Mouse (Mus musculus) midbrain, embryonic 15.5 days (tissue): Measurements from ENCODE around the gene Egfr. TPM values are rescaled to one million over a fixed set of nuclear protein-coding genes. Genes with fewer than 3 reads are reported as not detected.

Experiments
- ATAC-seq: fragments of 200-750 bp; cut with Nextera tagmentation; replicated peaks from 2 replicates; pipeline ENCODE4 v1.8.0; 2017; ENCODE audit warnings: moderate TSS enrichment
- H3K27ac ChIP-seq: fragments of 300-500 bp; sonication (generic); 2 replicates; pipeline ENCODE4 v1.5.1; 2015; ENCODE audit warnings: mild to moderate bottlenecking, inconsistent platforms
- H3K27me3 ChIP-seq: fragments of 300-500 bp; sonication (generic); replicated peaks from 2 replicates; pipeline ENCODE4 v1.6.1; 2015; ENCODE audit warnings: inconsistent platforms
- H3K36me3 ChIP-seq: fragments of 300-500 bp; sonication (generic); replicated peaks from 2 replicates; pipeline ENCODE4 v1.6.1; 2015; ENCODE audit warnings: inconsistent platforms
- H3K4me1 ChIP-seq: fragments of 300-500 bp; sonication (generic); 2 replicates; pipeline ENCODE4 v1.6.1; 2015; ENCODE audit warnings: inconsistent platforms
- H3K4me2 ChIP-seq: fragments of 300-500 bp; sonication (generic); 2 replicates; pipeline ENCODE4 v1.6.1; 2015; ENCODE audit warnings: inconsistent platforms, mild to moderate bottlenecking, moderate library complexity
- H3K4me3 ChIP-seq: fragments of 300-500 bp; sonication (generic); 2 replicates; pipeline ENCODE4 v1.5.1; 2015; ENCODE audit warnings: mild to moderate bottlenecking, inconsistent platforms
- H3K9ac ChIP-seq: fragments of 300-500 bp; sonication (generic); 2 replicates; pipeline ENCODE4 v1.6.1; 2015; ENCODE audit warnings: mild to moderate bottlenecking, inconsistent platforms
- H3K9me3 ChIP-seq: fragments of 300-500 bp; sonication (generic); 2 replicates; pipeline ENCODE4 v1.6.1; 2016; ENCODE audit warnings: inconsistent platforms
- WGBS: fragments of 180-500 bp; shearing (Covaris S2); methylation state at CpG from one replicate; pipeline ENCODE4 v1.1.7; 2015; ENCODE audit warnings: mixed read lengths; 5-methylcytosine and 5-hydroxymethylcytosine counted together
- polyA plus RNA-seq: library from polyadenylated mRNA; unstranded; fragments of >200 nt; fragmentation: Nextera tagmentation; extraction: Ambion mirVana; gene quantifications from 2 replicates; pipeline ENCODE4 v1.2.1, GENCODE M21; 2015

Gene Egfr
- polyA plus RNA-seq, 1 experiment from 2014 or later: 4.3 TPM

DNA sequence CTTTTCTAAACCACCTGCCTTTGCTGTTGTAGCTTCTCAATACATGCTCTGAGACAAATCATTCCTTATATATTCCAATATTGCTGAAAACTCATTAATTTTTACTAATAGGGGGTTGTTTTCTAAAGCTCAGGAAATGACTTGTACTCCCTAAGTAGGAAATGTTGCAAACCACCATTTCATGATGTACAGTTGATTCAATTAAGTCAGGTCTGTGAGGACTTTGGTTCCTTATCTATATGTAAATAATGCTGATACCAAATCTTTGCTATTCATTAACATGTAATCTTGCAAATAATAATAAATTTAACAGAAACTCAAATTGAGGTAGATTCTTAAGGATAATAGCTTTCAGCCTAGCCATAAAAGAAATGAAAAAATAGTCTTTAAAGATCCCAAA is 136.1 kb downstream of the Egfr start:
- Histone ChIP-seq H3K36me3 (no peaks in the 10 kb centered on the region), H3K4me3 (no peak overlapping the region), H3K27ac (no peak overlapping the region), H3K4me1 (no peaks in the 10 kb centered on the region), H3K9ac (no peak overlapping the region), H3K9me3 (no peaks in the 10 kb centered on the region), H3K27me3 (no peaks in the 10 kb centered on the region), H3K4me2 (no peak overlapping the region)
- ATAC-seq: no peak

DNA sequence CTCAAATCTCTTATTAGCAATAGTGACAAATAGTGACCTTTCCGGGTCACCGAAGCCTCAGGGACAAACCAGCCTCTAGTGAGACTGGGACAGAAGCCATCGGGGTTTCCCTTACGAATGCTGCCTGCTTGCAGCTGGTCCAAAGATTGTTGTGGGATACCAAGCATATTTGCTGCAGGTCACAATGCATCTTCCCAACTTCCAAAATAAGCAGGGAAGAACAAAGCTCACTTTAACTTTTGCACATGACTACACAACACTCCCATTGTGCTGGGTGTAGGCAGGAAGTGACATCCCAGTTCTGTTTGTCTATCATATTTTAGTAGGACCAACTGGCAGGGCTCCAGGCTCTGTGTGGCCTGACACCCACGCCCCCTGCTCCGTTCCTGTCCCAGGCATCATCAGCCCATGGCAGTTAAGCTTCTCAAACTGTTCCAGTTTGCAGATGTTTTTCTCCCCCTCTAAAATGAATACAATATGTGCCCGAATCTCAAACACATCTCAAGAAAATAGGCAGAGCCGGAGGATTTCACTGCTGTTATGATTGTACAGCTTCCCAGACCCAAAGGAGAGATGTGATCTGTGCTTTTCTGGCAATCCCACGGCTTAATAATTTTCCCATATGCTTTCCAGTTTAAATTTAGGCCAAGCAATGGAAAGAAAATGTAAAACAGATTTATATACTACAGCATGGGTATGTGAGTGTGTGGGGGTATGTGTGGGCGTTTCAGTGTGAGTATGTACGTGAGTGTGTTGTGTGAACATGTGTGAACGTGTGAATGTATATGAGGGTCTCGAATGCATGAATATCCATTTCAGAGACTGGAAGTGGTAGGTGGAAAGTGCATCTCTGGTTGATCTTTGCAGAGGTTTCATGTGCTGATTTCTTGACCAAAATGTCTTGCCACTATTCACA is 143.7 kb downstream of the Egfr start:
- ATAC-seq: no peak
- no peaks in the 10 kb centered on the region for H3K27me3 ChIP-seq
- 76% methylated on average over 13 of the region's 13 CpGs for WGBS
- H3K4me3 ChIP-seq: no peak overlapping the region
- H3K9ac ChIP-seq: no peak overlapping the region
- H3K9me3 ChIP-seq: no peaks in the 10 kb centered on the region
- no peak overlapping the region for H3K4me2 ChIP-seq
- H3K36me3 ChIP-seq: no peaks in the 10 kb centered on the region
- no peak overlapping the region for H3K27ac ChIP-seq
- no peaks in the 10 kb centered on the region for H3K4me1 ChIP-seq

DNA sequence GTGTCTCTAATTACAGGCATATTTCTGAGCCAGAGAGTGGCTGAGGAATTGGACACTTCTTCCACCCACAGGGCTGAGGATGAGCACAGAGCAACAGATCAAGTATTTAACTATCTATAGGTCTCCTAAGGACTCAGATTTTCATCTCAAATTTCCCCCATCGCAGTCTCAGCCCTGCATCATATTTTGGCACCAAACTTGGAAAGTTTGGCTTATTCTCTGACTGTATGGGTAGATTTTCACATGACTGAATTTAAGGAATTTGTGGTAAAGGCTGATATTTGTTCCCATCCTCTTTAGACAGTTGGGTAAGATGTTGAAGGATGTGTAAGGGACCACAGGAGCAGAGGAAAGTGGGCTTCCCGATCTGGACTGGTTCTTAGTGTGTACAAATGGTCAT is 145.7 kb downstream of the Egfr start:
- 90% methylated on average over 2 of the region's 2 CpGs for WGBS
- ATAC-seq: no peak
- H3K9ac ChIP-seq: no peak overlapping the region
- no peaks in the 10 kb centered on the region for H3K4me1 ChIP-seq
- H3K36me3 ChIP-seq: no peaks in the 10 kb centered on the region
- H3K4me3 ChIP-seq: no peak overlapping the region
- H3K4me2 ChIP-seq: no peak overlapping the region
- H3K9me3 ChIP-seq: no peaks in the 10 kb centered on the region
- no peaks in the 10 kb centered on the region for H3K27me3 ChIP-seq
- H3K27ac ChIP-seq: no peak overlapping the region

DNA sequence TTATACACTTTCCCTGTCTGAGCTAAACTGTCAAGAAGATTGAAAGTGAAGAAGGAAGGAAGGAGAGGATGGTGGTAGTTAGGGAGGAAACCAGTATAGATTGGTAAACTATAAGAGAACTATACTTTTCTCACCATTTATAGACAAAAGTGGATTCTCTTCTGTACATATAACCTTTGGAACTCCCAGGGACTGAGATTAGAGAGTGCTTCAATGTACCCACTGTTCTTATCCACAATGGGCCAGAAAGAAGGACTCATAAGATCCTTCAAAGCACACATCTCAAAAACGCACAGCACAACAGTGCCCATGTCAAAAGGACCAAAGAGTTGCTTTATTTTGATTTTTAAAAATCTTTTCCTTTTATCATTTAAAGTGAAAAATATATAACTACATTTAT is 148.2 kb downstream of the Egfr start:
- Histone ChIP-seq H3K27ac (no peak overlapping the region), H3K4me3 (no peak overlapping the region), H3K36me3 (no peaks in the 10 kb centered on the region), H3K4me1 (no peaks in the 10 kb centered on the region), H3K9me3 (no peaks in the 10 kb centered on the region), H3K4me2 (no peak overlapping the region), H3K27me3 (no peaks in the 10 kb centered on the region), H3K9ac (no peak overlapping the region)
- no peak for ATAC-seq
- 87% methylated on average over 1 of the region's 1 CpGs for WGBS

DNA sequence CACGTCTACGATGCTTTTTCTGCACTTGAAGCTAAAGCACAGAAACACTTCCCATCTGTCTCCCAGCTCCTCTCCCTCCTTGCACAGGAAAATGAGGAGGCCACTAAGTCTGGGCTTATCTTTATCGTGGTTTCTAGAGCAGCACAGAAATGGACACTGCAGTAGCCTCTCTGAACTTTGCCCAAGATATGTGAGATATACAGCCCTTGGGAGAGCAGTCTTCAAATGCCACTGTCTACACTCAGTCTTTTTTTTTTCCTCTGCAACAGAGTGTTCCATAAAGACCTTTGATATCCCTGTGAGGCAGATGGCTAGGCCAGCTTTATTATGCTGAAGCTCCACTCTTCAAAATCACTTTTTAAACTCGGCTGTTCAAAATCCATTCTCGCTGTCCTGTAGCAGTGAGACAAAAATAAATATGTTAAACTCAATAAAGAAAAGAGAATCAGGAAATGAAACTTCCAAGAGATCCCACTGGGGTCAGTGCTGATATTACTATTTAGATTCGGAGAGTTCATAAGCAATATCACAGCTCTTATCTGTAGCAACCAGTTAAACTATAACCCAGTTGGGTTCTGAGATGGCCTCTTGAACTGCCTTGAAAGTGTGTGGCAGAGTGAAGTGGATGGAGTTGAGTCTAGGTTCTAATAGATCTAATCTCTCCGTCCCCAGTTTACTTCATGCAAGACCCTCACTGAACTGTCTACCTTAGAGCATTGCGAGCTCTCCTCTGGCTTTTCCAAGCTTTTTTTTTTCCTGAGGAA is 148.8 kb downstream of the Egfr start:
- 88% methylated on average over 8 of the region's 8 CpGs for WGBS
- no peak overlapping the region for H3K9ac ChIP-seq
- ATAC-seq: no peak
- no peak overlapping the region for H3K4me3 ChIP-seq
- no peak overlapping the region for H3K27ac ChIP-seq
- no peaks in the 10 kb centered on the region for H3K27me3 ChIP-seq
- no peaks in the 10 kb centered on the region for H3K4me1 ChIP-seq
- H3K36me3 ChIP-seq: no peaks in the 10 kb centered on the region
- no peak overlapping the region for H3K4me2 ChIP-seq
- H3K9me3 ChIP-seq: no peaks in the 10 kb centered on the region

DNA sequence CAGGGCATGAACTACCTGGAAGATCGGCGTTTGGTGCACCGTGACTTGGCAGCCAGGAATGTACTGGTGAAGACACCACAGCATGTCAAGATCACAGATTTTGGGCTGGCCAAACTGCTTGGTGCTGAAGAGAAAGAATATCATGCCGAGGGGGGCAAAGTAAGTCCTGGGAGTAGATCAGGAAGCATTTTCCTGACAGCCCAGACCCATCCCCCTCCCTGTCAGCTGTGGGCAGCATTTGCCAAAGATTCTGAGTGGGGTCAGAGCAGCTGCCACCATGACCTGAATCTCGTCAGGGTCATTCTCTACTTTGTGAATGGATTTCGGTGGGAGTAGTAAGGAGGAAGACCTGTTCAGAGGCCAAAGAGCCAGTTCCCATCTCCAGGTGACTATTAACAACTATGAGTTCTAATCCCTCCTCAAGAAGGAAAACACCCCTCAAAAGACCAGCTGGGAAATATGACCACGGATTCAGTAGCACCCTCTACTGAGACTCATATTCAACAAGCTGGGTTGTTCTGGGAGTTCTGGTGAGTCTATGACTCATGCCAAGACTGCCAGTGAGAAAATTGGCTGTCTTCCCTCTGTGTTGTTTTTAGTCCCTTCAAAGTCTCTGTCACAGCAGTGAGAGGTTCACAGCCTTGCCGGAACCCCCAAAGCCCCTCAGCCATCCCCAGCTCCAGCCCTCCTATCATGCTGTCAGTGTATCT is 152.5 kb downstream of the Egfr start:
- ATAC-seq: no peak
- Histone ChIP-seq H3K4me3 (no peak overlapping the region), H3K4me1 (no peaks in the 10 kb centered on the region), H3K27me3 (no peaks in the 10 kb centered on the region), H3K9ac (no peak overlapping the region), H3K27ac (no peak overlapping the region), H3K4me2 (no peak overlapping the region), H3K36me3 (no peaks in the 10 kb centered on the region), H3K9me3 (no peaks in the 10 kb centered on the region)
- WGBS: 82% methylated on average over 8 of the region's 8 CpGs

DNA sequence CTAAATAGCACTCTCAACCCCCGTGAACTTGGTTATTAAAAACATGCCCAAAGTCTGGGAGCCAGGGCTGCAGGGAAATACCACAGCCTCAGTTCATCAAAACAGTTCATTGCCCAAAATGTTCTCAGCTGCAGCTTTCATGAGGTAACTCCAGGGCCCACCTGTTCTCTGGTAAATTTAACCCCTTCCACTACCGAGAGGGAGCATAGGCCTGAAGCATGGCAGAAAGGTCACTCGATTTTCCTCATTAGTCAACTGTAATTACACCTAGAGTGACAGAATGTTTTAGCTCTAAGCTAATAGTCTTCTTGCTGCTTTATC is 153.0 kb downstream of the Egfr start:
- WGBS: 79% methylated on average over 3 of the region's 3 CpGs
- H3K36me3 ChIP-seq: no peaks in the 10 kb centered on the region
- H3K4me3 ChIP-seq: no peak overlapping the region
- no peak overlapping the region for H3K9ac ChIP-seq
- H3K4me2 ChIP-seq: no peak overlapping the region
- H3K27ac ChIP-seq: no peak overlapping the region
- no peaks in the 10 kb centered on the region for H3K4me1 ChIP-seq
- no peak for ATAC-seq
- H3K27me3 ChIP-seq: no peaks in the 10 kb centered on the region
- H3K9me3 ChIP-seq: no peaks in the 10 kb centered on the region

DNA sequence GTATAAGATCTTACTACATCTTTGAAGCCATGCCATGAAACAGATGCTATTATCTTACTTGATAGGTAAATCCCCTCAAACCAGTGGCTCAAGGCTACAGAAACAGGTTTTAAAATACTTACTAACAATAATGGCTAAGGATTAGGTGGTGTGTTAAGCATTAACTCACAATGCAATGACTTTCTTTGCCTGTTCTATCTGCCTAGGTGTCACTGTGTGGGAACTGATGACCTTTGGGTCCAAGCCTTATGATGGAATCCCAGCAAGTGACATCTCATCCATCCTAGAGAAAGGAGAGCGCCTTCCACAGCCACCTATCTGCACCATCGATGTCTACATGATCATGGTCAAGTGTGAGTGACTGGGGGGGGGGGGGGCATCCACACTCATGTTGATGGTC is 154.5 kb downstream of the Egfr start:
- Histone ChIP-seq H3K4me3 (no peak overlapping the region), H3K4me1 (no peaks in the 10 kb centered on the region), H3K36me3 (no peaks in the 10 kb centered on the region), H3K27me3 (no peaks in the 10 kb centered on the region), H3K9me3 (no peaks in the 10 kb centered on the region), H3K9ac (no peak overlapping the region), H3K27ac (no peak overlapping the region), H3K4me2 (no peak overlapping the region)
- 92% methylated on average over 2 of the region's 2 CpGs for WGBS
- no peak for ATAC-seq

DNA sequence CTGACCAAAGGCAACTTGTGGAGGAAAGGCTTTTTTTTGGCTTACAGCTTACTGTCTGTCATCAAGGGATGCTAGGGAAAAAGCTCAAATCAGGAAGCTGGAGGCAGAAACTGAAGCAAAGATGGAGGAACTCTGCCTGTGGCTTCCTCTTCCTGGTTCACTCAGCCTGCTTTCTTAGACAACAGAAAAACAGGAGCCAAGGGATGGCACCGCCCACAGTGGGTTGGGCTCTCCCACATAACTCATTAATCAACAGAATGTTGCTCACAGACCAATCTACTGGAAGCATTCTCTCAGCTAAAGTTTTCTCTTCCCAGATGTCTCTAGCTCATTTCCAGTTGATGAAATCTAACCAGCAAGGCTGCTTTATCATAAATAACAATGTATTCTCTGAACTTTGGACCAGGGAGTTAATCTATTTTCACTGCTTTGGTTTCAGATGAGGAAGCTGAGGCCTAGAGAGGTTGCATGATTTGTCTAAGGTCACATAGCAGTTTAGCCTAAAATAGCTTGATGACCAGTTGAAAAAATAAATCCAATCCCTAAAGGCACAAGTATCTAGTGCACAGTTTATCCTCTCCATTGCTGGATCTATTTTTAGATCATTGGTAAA is 155.6 kb downstream of the Egfr start:
- ATAC-seq: no peak
- H3K4me1 ChIP-seq: no peaks in the 10 kb centered on the region
- no peaks in the 10 kb centered on the region for H3K36me3 ChIP-seq
- no peak overlapping the region for H3K4me2 ChIP-seq
- no peak overlapping the region for H3K27ac ChIP-seq
- 95% methylated on average over 1 of the region's 1 CpGs for WGBS
- H3K27me3 ChIP-seq: no peaks in the 10 kb centered on the region
- no peak overlapping the region for H3K9ac ChIP-seq
- no peaks in the 10 kb centered on the region for H3K9me3 ChIP-seq
- no peak overlapping the region for H3K4me3 ChIP-seq

DNA sequence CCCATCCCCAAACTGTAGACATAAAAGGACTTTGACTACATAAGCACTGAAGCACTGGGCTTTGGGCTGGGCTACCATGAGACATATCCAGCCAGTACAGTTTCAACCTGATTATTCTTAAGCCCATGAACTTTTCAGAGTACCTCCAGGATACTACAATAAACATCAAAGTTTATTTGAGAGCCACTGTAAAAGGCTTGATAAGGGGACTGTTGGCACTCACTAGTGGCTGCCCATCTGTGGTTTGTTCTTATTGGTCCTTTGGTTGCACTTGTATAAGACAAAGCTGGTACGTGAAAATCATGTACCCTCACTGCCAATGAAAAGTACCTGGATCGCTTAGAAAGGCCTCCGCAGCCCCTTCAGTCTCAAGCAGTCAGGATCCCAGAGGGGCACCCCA is 162.8 kb downstream of the Egfr start:
- Histone ChIP-seq H3K4me1 (no peaks in the 10 kb centered on the region), H3K4me2 (no peak overlapping the region), H3K36me3 (no peaks in the 10 kb centered on the region), H3K4me3 (no peak overlapping the region), H3K27ac (no peak overlapping the region), H3K9me3 (no peaks in the 10 kb centered on the region), H3K9ac (no peak overlapping the region), H3K27me3 (no peaks in the 10 kb centered on the region)
- 75% methylated on average over 3 of the region's 3 CpGs for WGBS
- no peak for ATAC-seq

DNA sequence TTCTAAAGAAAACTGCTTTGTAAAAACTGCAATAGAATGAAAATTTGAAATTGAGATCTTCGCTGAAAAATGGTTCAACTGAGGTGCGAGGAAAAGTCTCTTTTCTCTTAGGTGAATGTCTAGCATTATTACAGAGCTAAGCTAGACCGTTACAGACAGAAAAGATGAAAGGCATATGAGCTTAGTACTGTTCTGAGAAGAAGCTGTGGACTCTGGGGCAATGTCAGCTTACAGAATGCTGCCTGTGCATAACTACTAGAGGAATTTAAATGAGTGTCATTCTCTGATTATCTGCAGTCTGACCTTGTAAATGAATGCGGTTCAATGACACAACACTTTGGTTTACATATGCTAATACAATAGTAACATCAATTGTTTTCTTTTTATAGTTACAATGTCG is 163.8 kb downstream of the Egfr start:
- no peak for ATAC-seq
- Histone ChIP-seq H3K36me3 (no peaks in the 10 kb centered on the region), H3K4me3 (no peak overlapping the region), H3K9me3 (no peaks in the 10 kb centered on the region), H3K27ac (no peak overlapping the region), H3K27me3 (no peaks in the 10 kb centered on the region), H3K4me2 (no peak overlapping the region), H3K9ac (no peak overlapping the region), H3K4me1 (no peaks in the 10 kb centered on the region)
- 59% methylated on average over 5 of the region's 5 CpGs for WGBS

DNA sequence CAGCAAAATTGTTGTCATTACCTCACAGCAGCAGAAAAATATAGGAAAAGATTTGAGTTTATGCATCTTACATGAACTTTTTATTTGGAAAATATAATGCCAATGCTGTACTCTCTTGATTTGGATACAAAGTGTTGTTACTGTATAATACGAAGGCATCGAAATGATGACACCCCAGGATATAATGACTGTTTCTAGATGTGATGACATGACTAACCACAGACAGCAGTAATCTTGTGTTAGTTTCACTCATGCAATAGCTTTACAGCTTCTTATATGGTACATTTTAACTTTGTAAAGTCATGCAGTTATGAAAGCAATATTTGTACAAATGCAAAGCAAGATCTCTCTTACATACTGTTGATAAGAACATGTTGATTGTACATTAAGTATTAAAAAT is 165.5 kb downstream of the Egfr start:
- ATAC-seq: no peak
- Histone ChIP-seq H3K4me2 (no peak overlapping the region), H3K36me3 (no peaks in the 10 kb centered on the region), H3K27me3 (no peaks in the 10 kb centered on the region), H3K9me3 (no peaks in the 10 kb centered on the region), H3K27ac (no peak overlapping the region), H3K4me3 (no peak overlapping the region), H3K4me1 (no peaks in the 10 kb centered on the region), H3K9ac (no peak overlapping the region)
- 96% methylated on average over 2 of the region's 2 CpGs for WGBS
